Mouse (Mus musculus): ENCODE measurements around the gene Foxs1.
A peak's percentile ranks its signal among the peaks of the same experiment; 100 is the strongest.

Gene Foxs1

GRCm38 (mm10) chr2:152933048-152933447 lies at the start of gene Foxs1:
Gene Foxs1, minus strand, starts transcription at chr2:152933208.
- no peak for DNase-seq

- DNase-seq: no peak
Measured at GRCm38 (mm10) chr2:152976991-152977390, 44.0 kb upstream of the Foxs1 start.

GRCm38 (mm10) chr2:152965555-152965954 lies 32.5 kb upstream of the Foxs1 start:
- no peak for DNase-seq

- DNase-seq: peak; percentile 86
Measured at GRCm38 (mm10) chr2:152962091-152962793, 29.2 kb upstream of the Foxs1 start, which contains the start of gene Ttll9. Gene Ttll9, plus strand, starts transcription at chr2:152962485.

GRCm38 (mm10) chr2:152958116-152958515 lies 25.1 kb upstream of the Foxs1 start:
- DNase-seq: no peak

GRCm38 (mm10) chr2:152951850-152952720 lies 19.1 kb upstream of the Foxs1 start:
- no peak for DNase-seq

- peak; percentile 58 for DNase-seq
Measured at GRCm38 (mm10) chr2:152951065-152951849, 18.2 kb upstream of the Foxs1 start, which contains the start of gene Dusp15. Gene Dusp15, minus strand, starts transcription at chr2:152951698.

GRCm38 (mm10) chr2:152950358-152951064 lies 17.5 kb upstream of the Foxs1 start:
- no peak for DNase-seq

- DNase-seq: no peak
Measured at GRCm38 (mm10) chr2:152948438-152949020, 15.5 kb upstream of the Foxs1 start.

GRCm38 (mm10) chr2:152947098-152947497 lies 14.1 kb upstream of the Foxs1 start:
- DNase-seq: peak; percentile 62

GRCm38 (mm10) chr2:152944013-152944412 lies 11.0 kb upstream of the Foxs1 start:
- no peak for DNase-seq

- DNase-seq: no peak
Measured at GRCm38 (mm10) chr2:152943568-152943967, 10.6 kb upstream of the Foxs1 start.

- no peak for DNase-seq
Measured at GRCm38 (mm10) chr2:152942898-152943515, 10.0 kb upstream of the Foxs1 start.

GRCm38 (mm10) chr2:152941776-152942175 lies 8.8 kb upstream of the Foxs1 start:
- DNase-seq: no peak

- DNase-seq: no peak
Measured at GRCm38 (mm10) chr2:152941106-152941505, 8.1 kb upstream of the Foxs1 start.

GRCm38 (mm10) chr2:152939846-152940245 lies 6.8 kb upstream of the Foxs1 start:
- DNase-seq: peak; percentile 66

GRCm38 (mm10) chr2:152933614-152934013 lies 606 bp upstream of the Foxs1 start:
- peak; percentile 58 for DNase-seq

GRCm38 (mm10) chr2:152931456-152932160 lies 1.4 kb downstream of the Foxs1 start:
- no peak for DNase-seq

GRCm38 (mm10) chr2:152930276-152930675 lies 2.7 kb downstream of the Foxs1 start:
- no peak for DNase-seq

- no peak for DNase-seq
Measured at GRCm38 (mm10) chr2:152928988-152929370, 4.0 kb downstream of the Foxs1 start.

All from cerebellum, adult 9-10 months (tissue).